Mouse (Mus musculus): ENCODE data around the gene Ipcef1. TPM values are rescaled to one million over a fixed set of nuclear protein-coding genes. Genes with fewer than 3 reads are reported as not detected.

Gene Ipcef1
- polyA plus RNA-seq, 1 experiment from 2014 or later: 0.46 TPM

GRCm38 (mm10) chr10:6878276-6878881, 173.9 kb downstream of the Ipcef1 start:
- DNase-seq (ENCODE audit: low spot score) (no peak), ATAC-seq (ENCODE audit: low read depth) (no peak)
- H3K9me3 ChIP-seq (ENCODE audit: control insufficient read depth, low read length): no peaks in the 10 kb centered on the region
- no peak overlapping the region for H3K4me3 ChIP-seq (ENCODE audit: low read depth, low read length)
- no peak overlapping the region for H3K4me2 ChIP-seq (ENCODE audit: low read depth, low read length)
- no peak overlapping the region for H3K27ac ChIP-seq (replicated peaks; ENCODE audit: low read depth, low read length)
- WGBS: 89% methylated on average over 2 of the region's 2 CpGs
- H3K36me3 ChIP-seq (ENCODE audit: control insufficient read depth, insufficient read depth, low read length): no peaks in the 10 kb centered on the region
- H3K4me1 ChIP-seq (ENCODE audit: control insufficient read depth, insufficient read depth, low read length): no peaks in the 10 kb centered on the region
- H3K27me3 ChIP-seq (replicated peaks; ENCODE audit: control insufficient read depth, insufficient read depth, low read length): no peaks in the 10 kb centered on the region
- H3K9ac ChIP-seq (ENCODE audit: low read depth, low read length): no peak overlapping the region

- DNase-seq (ENCODE audit: low spot score) (no peak), ATAC-seq (ENCODE audit: low read depth) (no peak)
- Histone ChIP-seq H3K4me2 (ENCODE audit: low read depth, low read length) (no peak overlapping the region), H3K4me3 (ENCODE audit: low read depth, low read length) (no peak overlapping the region), H3K4me1 (ENCODE audit: control insufficient read depth, insufficient read depth, low read length) (no peaks in the 10 kb centered on the region), H3K9ac (ENCODE audit: low read depth, low read length) (no peak overlapping the region), H3K36me3 (ENCODE audit: control insufficient read depth, insufficient read depth, low read length) (no peaks in the 10 kb centered on the region), H3K27ac (replicated peaks; ENCODE audit: low read depth, low read length) (no peak overlapping the region), H3K9me3 (ENCODE audit: control insufficient read depth, low read length) (peaks cover 7% of the 10 kb centered on the region; the same call in 1 of the 2 replicates), H3K27me3 (replicated peaks; ENCODE audit: control insufficient read depth, insufficient read depth, low read length) (no peaks in the 10 kb centered on the region)
- 93% methylated on average over 1 of the region's 1 CpGs for WGBS
Measured at GRCm38 (mm10) chr10:6873917-6874316, 178.4 kb downstream of the Ipcef1 start.

DNA sequence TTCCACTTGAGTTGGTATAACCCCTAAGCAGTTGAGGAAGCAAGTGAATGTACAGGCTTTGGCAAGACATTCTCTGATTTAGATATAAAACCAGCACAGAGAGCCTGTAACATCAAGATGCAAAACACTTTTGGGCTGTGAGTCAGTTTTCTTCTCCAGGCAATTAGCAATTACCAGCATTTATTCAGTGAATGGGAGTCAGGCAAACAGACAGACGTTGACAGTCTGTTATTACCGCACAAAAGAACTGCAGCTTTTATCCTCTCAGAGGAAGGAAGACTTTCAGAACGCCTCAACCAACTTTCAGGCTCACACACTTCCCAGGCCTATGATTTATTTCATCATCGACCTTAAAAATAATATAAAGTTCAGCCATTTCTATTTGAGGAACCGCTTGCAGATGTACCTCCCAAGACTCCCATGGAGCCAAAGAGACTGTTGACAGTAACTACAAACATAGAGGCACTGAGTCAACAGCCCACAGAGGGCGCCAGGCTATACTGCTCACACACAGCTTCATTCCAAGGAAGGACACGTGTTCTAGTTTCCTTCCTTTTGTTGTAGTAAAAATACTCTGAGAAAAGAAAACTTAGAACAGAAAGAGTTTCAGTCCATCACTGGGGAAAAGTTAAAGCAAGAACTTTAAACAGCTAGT, 180.7 kb downstream of the Ipcef1 start:
- ATAC-seq (ENCODE audit: low read depth) (no peak), DNase-seq (ENCODE audit: low spot score) (no peak)
- H3K27me3 ChIP-seq (replicated peaks; ENCODE audit: control insufficient read depth, insufficient read depth, low read length): no peaks in the 10 kb centered on the region
- H3K27ac ChIP-seq (replicated peaks; ENCODE audit: low read depth, low read length): no peak overlapping the region
- H3K4me1 ChIP-seq (ENCODE audit: control insufficient read depth, insufficient read depth, low read length): no peaks in the 10 kb centered on the region
- H3K36me3 ChIP-seq (ENCODE audit: control insufficient read depth, insufficient read depth, low read length): no peaks in the 10 kb centered on the region
- H3K4me3 ChIP-seq (ENCODE audit: low read depth, low read length): no peak overlapping the region
- peaks cover 12% of the 10 kb centered on the region for H3K9me3 ChIP-seq (ENCODE audit: control insufficient read depth, low read length)
- 75% methylated on average over 7 of the region's 7 CpGs for WGBS
- H3K9ac ChIP-seq (ENCODE audit: low read depth, low read length): no peak overlapping the region
- no peak overlapping the region for H3K4me2 ChIP-seq (ENCODE audit: low read depth, low read length)

- Histone ChIP-seq H3K4me3 (ENCODE audit: low read depth, low read length) (no peak overlapping the region), H3K4me2 (ENCODE audit: low read depth, low read length) (no peak overlapping the region), H3K9me3 (ENCODE audit: control insufficient read depth, low read length) (no peaks in the 10 kb centered on the region), H3K4me1 (ENCODE audit: control insufficient read depth, insufficient read depth, low read length) (no peaks in the 10 kb centered on the region), H3K9ac (ENCODE audit: low read depth, low read length) (no peak overlapping the region), H3K27ac (replicated peaks; ENCODE audit: low read depth, low read length) (no peak overlapping the region), H3K36me3 (ENCODE audit: control insufficient read depth, insufficient read depth, low read length) (no peaks in the 10 kb centered on the region), H3K27me3 (replicated peaks; ENCODE audit: control insufficient read depth, insufficient read depth, low read length) (no peaks in the 10 kb centered on the region)
- WGBS: 67% methylated on average over 3 of the region's 3 CpGs
- no peak for ATAC-seq (ENCODE audit: low read depth)
- no peak for DNase-seq (ENCODE audit: low spot score)
Measured at GRCm38 (mm10) chr10:6855812-6856211, 196.5 kb downstream of the Ipcef1 start.

- 61% methylated on average over 2 of the region's 2 CpGs for WGBS
- H3K4me1 ChIP-seq (ENCODE audit: control insufficient read depth, insufficient read depth, low read length): no peaks in the 10 kb centered on the region
Measured at GRCm38 (mm10) chr10:6848834-6849233, 203.4 kb downstream of the Ipcef1 start.

DNA sequence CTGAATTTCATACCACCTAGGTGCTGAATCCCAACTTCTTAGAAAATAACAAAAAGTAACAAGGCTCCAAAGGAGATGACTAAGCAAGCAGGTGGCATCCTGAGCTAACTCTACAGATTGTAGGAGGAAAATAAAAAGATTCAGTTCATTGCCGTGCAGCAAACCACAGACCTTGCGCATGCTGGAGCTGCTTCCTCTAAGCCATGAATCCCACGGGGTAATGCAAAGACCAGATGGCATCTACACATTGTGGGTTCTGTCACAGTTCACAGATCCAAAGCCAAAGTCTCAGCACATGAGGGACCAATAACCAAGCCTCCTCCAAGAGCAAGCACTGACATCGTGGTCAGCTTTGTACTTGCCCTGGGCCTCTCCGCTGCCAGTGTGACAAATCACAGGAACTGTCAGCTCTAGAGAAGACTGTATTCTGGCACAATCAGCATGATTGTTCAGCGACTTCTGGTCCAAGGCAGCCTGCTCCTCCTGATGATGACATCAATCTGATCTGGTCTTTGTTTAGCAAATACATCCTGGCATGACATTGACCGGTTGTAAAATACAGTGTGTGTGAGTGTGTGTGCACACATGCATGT, 204.0 kb downstream of the Ipcef1 start:
- H3K9me3 ChIP-seq (ENCODE audit: control insufficient read depth, low read length): no peaks in the 10 kb centered on the region
- ATAC-seq (ENCODE audit: low read depth): peak; percentile 47; the same call in 1 of the 2 replicates
- H3K4me3 ChIP-seq (ENCODE audit: low read depth, low read length): no peak overlapping the region
- no peak overlapping the region for H3K27ac ChIP-seq (replicated peaks; ENCODE audit: low read depth, low read length)
- H3K4me2 ChIP-seq (ENCODE audit: low read depth, low read length): no peak overlapping the region
- H3K4me1 ChIP-seq (ENCODE audit: control insufficient read depth, insufficient read depth, low read length): no peaks in the 10 kb centered on the region
- no peak overlapping the region for H3K9ac ChIP-seq (ENCODE audit: low read depth, low read length)
- peak; percentile 9 for DNase-seq (ENCODE audit: low spot score)
- no peaks in the 10 kb centered on the region for H3K27me3 ChIP-seq (replicated peaks; ENCODE audit: control insufficient read depth, insufficient read depth, low read length)
- 53% methylated on average over 7 of the region's 7 CpGs for WGBS
- H3K36me3 ChIP-seq (ENCODE audit: control insufficient read depth, insufficient read depth, low read length): no peaks in the 10 kb centered on the region

More at GRCm38 (mm10) chr10:6848834-6849233, 203.4 kb downstream of the Ipcef1 start:
- no peaks in the 10 kb centered on the region for H3K36me3 ChIP-seq (ENCODE audit: control insufficient read depth, insufficient read depth, low read length)
- peak; percentile 49 for DNase-seq (ENCODE audit: low spot score)
- H3K27ac ChIP-seq (replicated peaks; ENCODE audit: low read depth, low read length): no peak overlapping the region
- H3K27me3 ChIP-seq (replicated peaks; ENCODE audit: control insufficient read depth, insufficient read depth, low read length): no peaks in the 10 kb centered on the region
- H3K9ac ChIP-seq (ENCODE audit: low read depth, low read length): no peak overlapping the region
- H3K4me3 ChIP-seq (ENCODE audit: low read depth, low read length): no peak overlapping the region
- peak; percentile 60; the same call in 1 of the 2 replicates for ATAC-seq (ENCODE audit: low read depth)
- H3K4me2 ChIP-seq (ENCODE audit: low read depth, low read length): no peak overlapping the region
- H3K9me3 ChIP-seq (ENCODE audit: control insufficient read depth, low read length): no peaks in the 10 kb centered on the region

- H3K27ac ChIP-seq (replicated peaks; ENCODE audit: low read depth, low read length): no peak overlapping the region
- no peak overlapping the region for H3K9ac ChIP-seq (ENCODE audit: low read depth, low read length)
- H3K9me3 ChIP-seq (ENCODE audit: control insufficient read depth, low read length): no peaks in the 10 kb centered on the region
- DNase-seq (ENCODE audit: low spot score): no peak
- H3K4me1 ChIP-seq (ENCODE audit: control insufficient read depth, insufficient read depth, low read length): no peaks in the 10 kb centered on the region
- 67% methylated on average over 1 of the region's 1 CpGs for WGBS
- no peak for ATAC-seq (ENCODE audit: low read depth)
- no peaks in the 10 kb centered on the region for H3K27me3 ChIP-seq (replicated peaks; ENCODE audit: control insufficient read depth, insufficient read depth, low read length)
- no peaks in the 10 kb centered on the region for H3K36me3 ChIP-seq (ENCODE audit: control insufficient read depth, insufficient read depth, low read length)
- H3K4me3 ChIP-seq (ENCODE audit: low read depth, low read length): no peak overlapping the region
- no peak overlapping the region for H3K4me2 ChIP-seq (ENCODE audit: low read depth, low read length)
Measured at GRCm38 (mm10) chr10:6846283-6846682, 206.0 kb downstream of the Ipcef1 start.

- Histone ChIP-seq H3K9ac (ENCODE audit: low read depth, low read length) (no peak overlapping the region), H3K27ac (replicated peaks; ENCODE audit: low read depth, low read length) (no peak overlapping the region), H3K4me2 (ENCODE audit: low read depth, low read length) (no peak overlapping the region), H3K27me3 (replicated peaks; ENCODE audit: control insufficient read depth, insufficient read depth, low read length) (no peaks in the 10 kb centered on the region), H3K4me1 (ENCODE audit: control insufficient read depth, insufficient read depth, low read length) (no peaks in the 10 kb centered on the region), H3K9me3 (ENCODE audit: control insufficient read depth, low read length) (no peaks in the 10 kb centered on the region), H3K36me3 (ENCODE audit: control insufficient read depth, insufficient read depth, low read length) (no peaks in the 10 kb centered on the region), H3K4me3 (ENCODE audit: low read depth, low read length) (no peak overlapping the region)
- WGBS: 61% methylated on average over 1 of the region's 1 CpGs
- DNase-seq (ENCODE audit: low spot score) (no peak), ATAC-seq (ENCODE audit: low read depth) (no peak)
Measured at GRCm38 (mm10) chr10:6842225-6842624, 210.1 kb downstream of the Ipcef1 start.

Measured in embryonic facial prominence, embryonic 14.5 days (tissue).